Mouse (Mus musculus): ENCODE data around the gene Tex12.

DNA sequence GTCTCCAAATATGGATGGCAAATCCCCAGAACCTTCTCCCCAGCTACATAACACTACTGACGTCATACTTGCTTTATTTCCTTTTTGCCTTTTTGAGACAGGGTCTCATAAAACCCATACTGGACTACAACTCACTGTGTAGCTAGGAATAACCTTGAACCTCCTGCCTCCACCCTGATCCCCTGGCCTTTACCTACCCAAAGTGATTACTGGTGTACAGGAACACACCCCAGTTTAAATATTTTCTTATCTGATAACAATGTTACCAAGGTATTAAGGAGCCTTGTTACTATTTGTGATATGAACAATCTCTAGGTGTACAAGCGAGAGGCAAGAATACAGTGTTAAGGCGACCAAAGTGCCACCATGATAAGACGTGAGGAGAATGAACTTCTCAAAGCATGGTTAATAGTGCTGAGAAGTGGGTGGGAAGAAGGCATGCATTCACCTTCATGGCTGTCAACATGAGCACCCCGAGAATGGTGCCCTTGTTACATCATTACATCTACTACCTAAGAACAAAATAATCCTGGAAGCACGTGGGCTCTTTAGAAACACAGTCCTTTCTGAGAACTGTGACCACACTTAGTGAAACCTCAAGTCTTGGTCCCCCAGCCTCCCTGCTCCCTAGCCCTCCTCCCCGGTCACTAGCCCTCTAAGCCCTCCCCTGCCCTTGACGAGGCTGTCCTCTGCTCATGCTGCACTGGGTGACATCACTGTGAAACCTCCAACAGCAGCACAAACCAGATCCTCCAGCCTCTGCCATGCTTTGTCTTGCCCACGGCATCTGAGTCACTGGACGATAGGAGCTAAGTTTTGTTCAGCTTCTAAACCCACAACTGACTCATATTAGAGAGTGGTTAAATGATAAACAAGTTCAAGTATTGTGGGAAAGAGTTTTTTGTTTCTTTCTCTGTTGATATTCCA lies 8.7 kb upstream of the Tex12 start:
- no peak for TF ChIP-seq POLR2A (IDR thresholded peaks at IDR 0.05; ENCODE audit: borderline replicate concordance, insufficient read depth, low read length)
- TF ChIP-seq CTCF (IDR thresholded peaks at IDR 0.05; ENCODE audit: borderline replicate concordance, insufficient read depth, low read depth, low read length) = no peak
